Mouse (Mus musculus): ENCODE data around the gene Gm12355.
A peak's percentile ranks its signal among the peaks of the same experiment; 100 is the strongest.
"Not testable (repeated sequence)": the region's sequence is repeated elsewhere in the genome, so short reads cannot be mapped to it uniquely, and the experiment has no call there.

Gene Gm12355

DNA sequence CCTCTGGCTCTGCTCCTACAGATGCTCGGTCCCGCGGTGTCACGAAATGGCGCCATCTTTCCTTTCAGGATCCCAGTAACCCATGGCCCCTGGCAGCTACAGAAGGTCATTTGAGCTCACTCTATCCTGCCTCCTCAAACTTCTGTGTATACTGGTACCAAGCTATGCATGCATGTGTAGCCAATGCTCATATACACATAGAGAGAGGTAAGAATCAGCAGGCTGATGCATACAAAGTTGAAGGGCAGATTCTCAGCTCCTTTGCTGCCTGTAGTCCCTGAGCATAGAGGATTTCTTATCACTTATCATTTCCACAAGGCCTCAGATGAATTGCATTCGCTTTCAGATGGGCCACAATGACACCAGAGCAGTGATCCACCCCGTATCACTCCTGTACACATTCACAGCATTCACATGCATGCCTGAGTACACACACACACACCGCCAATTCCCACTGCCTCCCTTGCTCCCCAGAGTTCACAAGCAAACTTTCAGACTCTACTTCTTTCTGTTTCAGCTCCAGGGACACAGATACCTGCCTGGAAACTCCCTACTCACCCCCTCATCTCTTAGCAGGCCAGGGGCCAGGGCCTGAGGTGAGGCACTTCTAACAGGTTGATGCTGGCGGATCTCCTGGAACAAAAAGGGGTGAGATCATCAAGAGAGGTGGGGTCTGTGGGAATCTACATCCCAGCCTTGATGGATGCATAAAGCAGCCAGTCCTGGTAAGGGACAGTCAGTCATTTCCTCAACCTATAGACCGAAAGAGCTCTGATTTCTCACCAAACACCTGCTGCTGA is at the start of gene Gm12355, which contains the start of gene Gsdma3:
Gene Gm12355, minus strand, starts transcription at position 51 of the 800 bp plus-strand sequence.
Gene Gsdma3, plus strand, starts transcription at position 750 of the 800 bp plus-strand sequence.
- no peak for DNase-seq (ENCODE audit: low spot score in 2 of 2)

DNA sequence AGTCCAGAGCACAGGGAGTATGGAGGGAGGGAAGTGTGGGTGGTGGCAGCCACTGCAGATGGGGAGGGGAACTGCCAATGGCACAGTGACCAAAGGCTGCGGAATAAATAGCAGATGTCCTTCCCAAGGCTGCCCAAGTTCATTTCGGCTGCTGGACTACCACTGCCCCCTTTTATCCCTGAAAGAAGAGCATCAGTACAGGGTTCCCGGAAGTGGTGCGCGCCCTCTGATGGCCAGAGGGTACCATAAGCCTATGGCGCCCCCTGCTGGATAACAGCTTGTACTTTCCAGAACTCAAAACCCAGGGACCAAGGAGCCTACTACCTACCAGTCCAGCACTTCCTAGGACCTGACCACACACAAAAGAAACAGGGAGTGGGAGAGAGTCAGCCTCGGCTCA is 47.7 kb upstream of the Gm12355 start:
- peak in 1 of 2 experiments; percentile 55 for DNase-seq (ENCODE audit: low spot score in 2 of 2)

DNA sequence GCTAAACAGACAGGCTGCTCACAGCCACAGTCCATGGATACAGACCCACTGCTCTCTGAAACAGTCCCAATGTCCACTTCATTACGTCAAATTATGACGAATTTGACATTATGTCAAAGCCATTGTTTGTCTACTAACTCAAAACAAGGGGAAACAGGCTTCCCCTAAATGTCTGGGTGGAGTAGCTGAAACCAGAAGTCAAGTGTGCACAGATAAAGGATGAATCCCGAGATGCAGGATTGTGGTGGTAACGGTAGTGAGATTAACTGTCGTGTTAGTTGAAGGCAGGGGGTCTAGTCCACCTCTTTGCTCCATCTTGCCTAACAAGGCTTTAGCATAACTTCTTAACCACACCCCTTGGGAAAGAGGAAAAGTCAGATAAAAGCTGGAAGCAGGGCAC is 47.0 kb upstream of the Gm12355 start:
- no peak for DNase-seq (ENCODE audit: low spot score in 2 of 2)

DNA sequence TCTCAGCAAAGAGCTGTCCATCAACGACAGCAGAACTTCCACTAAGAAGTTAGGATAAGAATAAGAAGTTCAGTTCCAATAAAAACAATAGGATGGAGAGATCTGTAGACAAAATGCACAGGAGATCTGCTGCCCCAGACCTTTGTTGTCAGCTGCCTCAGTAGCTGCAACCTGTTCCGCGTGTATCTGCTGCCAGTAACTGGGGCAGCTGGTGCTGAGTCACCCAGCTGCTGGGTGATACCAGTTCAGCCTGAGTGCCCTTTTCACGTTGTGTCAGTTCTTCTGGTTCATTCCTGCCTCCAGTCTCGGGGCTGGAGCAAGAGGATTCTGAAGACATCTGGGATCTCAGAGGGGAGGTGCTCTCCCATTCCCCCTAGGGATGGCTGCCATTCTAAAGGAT is 46.4 kb upstream of the Gm12355 start:
- DNase-seq (ENCODE audit: low spot score in 2 of 2) = no peak

DNA sequence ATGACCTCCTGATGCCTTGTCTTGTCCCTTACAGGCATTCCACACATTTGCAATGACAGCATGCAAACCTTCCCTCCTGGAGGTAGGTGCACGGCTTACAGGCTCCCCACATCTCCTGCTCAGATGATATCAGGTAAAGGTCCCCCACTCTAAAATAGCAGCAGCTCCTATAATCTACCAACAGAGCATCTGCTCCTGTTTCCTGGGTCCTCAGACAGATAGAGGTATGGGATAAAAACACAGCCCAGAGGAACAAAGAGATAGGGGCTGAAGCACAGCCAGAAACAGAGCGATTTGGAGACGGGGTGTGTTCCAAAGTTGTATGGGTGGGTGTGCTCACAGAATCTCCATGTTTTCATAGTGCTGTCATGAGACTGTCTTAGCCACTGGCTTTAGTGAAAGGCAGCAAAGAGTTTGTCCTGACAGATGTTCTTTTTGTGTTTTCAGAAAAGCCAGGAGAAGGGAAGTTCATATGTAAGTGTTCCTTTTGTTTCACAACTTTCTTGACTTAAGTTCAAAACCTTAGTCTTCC is 45.9 kb upstream of the Gm12355 start:
- DNase-seq (ENCODE audit: low spot score in 2 of 2) = no peak

DNA sequence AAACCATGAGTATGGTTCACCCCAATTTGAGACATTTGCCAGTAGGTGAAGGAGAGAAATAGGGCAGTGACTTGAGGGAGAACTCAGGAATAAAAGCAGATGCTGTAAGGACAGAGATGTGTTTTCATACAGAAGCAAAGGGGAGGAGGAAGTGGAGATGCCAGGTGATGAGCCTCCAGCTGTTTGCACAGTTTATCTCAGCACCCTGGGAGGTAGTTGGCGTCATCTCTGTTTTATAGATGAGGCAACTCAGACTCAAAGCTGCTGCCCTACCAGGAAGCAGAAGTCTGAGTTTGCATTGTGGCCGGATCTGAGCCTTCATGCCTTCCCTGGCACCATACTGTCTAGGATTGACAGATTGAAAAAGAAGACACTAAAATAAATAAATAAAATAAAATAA is 43.5 kb upstream of the Gm12355 start:
- DNase-seq (ENCODE audit: low spot score in 2 of 2) = no peak

DNA sequence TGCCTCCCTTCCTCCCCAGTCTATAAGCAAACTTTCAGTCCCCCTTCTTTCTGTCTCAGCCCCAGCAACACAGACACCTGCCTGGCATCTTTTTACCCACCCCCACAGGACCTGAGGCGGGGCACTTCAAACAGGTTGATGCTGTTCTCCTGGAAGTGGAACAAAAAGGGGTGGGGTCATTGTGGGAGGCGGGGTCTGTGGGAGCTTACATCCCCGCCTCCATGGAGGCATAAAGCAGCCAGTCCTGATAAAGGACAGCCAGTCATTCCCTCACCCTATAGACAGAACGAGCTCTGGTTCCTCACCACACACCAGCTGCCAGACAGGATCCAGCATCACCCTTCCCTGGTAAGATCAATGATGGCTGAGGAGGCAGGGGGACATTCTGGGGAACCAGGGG is 38.6 kb upstream of the Gm12355 start, which contains the start of gene Gsdma:
Gene Gsdma, plus strand, starts transcription at position 261 of the 400 bp plus-strand sequence.
- DNase-seq (ENCODE audit: low spot score in 2 of 2) = no peak

DNA sequence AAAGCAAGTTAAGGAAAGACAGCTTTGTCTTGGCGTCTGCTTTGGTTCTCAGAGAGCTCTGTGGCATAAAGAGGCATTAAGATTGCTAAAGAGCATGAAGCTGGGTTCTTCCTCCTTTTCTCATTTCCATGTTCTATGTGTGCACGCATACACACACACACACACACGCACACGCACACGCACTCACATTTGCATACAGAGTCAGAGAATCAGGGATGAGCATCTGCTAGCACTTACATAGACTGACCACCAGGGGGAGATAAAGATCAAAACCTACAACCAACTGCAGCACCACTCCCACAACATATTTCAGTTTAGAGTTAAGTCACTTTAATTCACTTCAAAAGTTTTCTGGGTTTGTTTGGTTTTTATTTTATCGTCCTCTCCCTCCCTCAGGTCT is 35.1 kb upstream of the Gm12355 start:
- peak; percentile 76 to 82 for DNase-seq (ENCODE audit: low spot score in 2 of 2)

DNA sequence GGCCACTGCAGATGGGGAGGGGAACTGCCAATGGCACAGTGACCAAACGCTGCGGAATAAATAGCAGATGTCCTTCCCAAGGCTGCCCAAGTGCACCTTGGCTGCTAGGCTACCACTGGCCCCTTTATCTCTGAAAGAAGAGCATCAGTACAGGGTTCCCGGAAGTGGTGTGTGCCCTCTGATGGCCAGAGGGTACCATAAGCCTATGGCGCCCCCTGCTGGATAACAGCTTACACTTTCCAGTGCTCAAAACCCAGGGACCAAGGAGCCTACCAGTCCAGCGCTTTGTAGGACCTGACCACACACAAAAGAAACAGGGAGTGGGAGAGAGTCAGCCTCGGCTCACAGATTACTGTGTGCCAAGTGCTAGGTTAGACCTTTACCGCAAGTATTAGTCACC is 29.6 kb upstream of the Gm12355 start:
- not testable (repeated sequence) for DNase-seq (ENCODE audit: low spot score in 2 of 2)

DNA sequence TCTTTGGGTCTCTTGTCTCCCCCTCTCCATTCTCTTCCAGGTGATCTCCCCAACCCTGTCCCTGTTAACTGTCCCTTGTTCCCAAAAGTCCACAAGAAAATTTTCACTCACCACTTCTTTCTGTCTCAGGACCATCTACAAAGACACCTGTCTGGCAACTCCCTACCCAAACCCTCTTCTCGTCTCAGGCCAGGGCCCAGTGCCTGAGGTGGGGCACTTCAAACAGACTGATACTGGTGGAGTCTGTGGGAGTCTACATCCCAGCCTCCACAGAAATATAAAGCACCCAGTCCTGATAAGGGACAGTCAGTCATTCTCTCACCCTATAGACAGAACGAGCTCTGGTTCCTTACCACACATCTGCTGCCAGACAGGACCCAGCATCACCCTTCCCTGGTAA is 21.0 kb upstream of the Gm12355 start, which contains the start of gene Gsdma2:
Gene Gsdma2, plus strand, starts transcription at position 301 of the 400 bp plus-strand sequence.
- DNase-seq (ENCODE audit: low spot score in 2 of 2) = no peak

DNA sequence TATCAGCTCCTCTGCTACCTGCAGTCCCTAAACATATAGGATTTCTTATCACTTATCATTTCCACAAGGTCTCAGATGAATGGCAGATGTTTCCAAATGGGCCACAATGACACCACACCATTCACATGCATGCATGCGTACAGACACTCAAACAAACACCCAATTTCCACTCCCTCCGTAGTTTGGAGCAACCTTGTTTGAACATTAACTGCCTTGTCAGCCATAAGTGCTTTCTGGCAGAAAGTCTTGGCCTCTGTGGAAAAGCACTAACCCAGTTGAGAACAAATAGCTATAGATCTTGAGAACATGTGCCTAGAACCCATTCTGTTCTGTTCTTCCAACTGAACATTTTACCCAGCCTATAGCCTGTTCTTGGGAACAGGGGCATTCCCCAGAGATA is 20.5 kb upstream of the Gm12355 start:
- DNase-seq (ENCODE audit: low spot score in 2 of 2) = no peak

DNA sequence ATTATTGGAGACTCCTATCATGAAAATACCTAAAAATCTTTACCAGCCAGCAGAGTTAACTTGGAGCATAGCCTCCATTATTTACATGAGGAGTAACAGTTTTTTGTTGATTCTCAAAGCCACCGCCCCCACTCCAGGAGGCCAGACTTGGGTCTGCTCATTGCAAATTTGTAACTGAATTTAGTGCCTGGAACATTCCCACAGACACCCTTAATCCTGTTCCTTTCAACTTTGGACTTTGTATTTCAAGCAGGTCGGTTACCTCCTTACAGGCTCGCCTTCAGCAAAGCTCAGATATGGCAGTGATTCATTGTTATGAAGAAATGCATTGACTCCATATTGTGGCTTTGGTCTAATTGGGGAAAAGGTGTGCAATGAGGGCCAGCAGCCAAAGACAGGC is 19.3 kb upstream of the Gm12355 start:
- no peak for DNase-seq (ENCODE audit: low spot score in 2 of 2)

DNA sequence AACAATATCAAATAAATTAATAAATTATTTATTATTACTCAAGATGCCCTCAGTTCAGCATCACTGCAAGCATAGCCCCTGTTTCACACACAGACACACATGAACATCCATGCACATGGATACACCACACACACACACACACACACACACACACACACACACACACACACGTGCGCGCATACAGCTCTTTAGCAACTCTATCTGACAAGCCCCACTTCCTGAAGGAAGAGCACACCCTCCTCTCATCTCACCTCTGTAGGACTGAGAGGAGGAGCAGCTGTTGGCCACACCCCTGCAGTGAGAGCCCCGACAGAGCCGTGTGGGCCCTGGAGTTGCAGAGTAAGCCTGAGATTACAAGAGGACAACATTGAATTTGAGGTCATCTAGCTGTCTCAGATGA is 14.6 kb upstream of the Gm12355 start:
- no peak for DNase-seq (ENCODE audit: low spot score in 2 of 2)

DNA sequence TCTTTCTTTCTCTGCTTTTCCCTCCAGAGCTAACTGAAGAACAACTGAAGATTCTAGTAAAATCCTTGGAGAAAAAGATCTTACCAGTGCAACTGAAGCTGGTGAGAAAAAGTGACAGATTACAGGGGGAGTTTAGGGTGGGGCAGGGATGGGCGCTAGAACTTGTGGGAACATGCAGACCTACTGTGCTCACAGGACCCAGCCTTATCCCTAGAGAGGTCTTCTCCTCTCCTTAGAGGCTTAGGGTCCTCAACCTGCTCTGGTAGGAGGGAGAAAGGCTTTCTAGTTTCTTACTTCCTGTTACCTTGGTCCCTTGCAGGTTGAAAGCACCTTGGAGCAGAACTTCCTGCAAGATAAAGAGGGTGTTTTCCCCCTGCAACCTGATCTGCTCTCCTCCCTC is 12.0 kb upstream of the Gm12355 start:
- no peak for DNase-seq (ENCODE audit: low spot score in 2 of 2)

DNA sequence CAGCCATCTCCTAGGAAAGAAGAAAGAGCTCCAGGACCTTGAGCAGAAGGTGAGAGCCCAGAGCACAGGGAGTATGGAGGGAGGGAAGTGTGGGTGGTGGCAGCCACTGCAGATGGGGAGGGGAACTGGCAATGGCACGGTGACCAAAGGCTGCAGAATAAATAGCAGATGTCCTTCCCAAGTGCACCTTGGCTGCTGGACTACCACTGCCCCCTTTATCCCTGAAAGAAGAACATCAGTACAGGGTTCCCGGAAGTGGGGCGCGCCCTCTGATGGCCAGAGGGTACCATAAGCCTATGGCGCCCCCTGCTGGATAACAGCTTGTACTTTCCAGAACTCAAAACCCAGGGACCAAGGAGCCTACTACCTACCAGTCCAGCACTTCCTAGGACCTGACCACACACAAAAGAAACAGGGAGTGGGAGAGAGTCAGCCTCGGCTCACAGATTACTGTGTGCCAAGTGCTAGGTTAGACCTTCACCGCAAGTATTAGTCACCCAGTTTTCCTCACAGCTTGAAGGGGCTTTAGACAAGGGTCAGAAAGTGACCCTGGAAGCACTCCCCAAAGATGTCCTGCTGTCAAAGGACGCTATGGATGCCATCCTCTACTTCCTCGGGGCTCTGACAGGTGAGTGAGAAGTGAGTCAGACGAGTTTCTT is 10.0 kb upstream of the Gm12355 start:
- not testable (repeated sequence) for DNase-seq (ENCODE audit: low spot score in 2 of 2)

DNA sequence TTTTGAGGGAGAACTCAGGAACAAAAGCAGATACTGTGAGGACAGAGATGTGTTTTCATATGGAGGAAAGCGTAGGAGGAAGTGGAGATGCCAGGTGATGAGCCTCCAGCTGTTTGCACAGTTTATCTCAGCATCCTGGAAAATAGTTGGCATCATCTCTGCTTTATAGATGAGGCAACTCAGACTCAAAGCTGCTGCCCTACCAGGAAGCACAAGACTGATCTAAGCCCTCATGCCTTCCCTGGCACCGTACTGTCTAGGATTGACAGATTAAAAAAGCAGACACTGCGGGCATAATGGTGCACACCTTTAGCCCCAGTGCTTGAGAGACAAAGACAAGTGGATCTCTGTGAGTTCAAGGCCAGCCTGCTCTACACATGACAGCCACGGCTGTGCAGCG is 5.2 kb upstream of the Gm12355 start:
- DNase-seq (ENCODE audit: low spot score in 2 of 2) = no peak

DNA sequence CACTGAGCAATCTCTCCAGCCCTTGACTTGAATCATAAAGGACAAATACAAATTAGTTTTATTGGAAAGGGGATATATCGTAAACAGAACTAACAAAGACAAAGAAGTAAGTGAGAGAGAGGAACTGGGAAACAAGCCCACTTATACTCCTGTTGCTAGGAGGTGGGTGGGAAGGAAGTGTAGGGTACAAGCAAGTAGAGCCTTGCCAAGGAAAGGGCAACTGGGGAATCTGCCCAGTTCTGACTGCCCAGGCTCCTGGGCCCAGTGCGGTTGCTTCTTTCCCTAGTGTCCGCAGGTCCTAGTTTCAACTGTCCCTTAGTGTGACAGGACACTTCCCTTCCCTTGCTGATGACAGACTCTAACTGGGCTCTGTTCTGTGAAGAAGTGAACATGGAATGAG is 3.2 kb upstream of the Gm12355 start:
- DNase-seq (ENCODE audit: low spot score in 2 of 2) = peak in 1 of 2 experiments; percentile 22

DNA sequence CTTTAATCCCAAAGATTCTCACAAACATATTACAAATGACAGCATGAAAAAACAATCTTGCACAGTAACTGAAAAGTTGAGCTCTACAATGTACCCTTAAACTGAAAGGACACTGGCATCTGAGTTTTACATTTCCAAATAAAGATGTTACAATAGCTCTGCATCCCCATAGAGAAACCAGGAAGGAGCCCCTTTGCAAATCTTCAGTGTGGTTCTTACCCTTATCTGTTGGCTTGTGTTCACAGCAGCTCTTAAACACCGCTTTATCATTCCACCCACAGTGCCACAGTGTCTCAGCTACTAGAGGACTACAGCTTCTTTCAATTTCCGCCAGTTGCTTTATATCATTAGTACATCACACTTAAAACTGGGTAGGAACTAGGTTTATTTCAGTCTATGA is 1.1 kb downstream of the Gm12355 start:
- not testable (repeated sequence) for DNase-seq (ENCODE audit: low spot score in 2 of 2)

DNA sequence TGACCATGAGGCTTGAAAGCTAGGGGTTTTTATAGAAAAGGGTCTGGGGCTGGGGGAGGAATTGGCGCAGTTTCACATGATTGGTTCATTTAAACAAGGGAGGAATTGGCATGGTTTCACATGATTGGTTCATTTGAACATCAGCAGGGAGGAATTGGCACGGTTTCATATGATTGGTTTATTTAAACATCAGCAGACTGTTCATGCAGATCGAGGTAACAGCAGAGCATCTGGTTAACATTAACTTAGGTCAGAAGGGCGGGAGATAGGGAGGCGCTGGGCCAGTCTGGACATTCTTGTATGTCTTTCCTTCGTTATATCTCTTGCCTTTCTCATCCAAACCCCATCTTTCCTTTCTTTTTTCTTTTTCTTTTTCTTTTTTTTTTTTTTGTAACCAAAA is 1.5 kb downstream of the Gm12355 start:
- DNase-seq (ENCODE audit: low spot score in 2 of 2) = not testable (repeated sequence)

DNA sequence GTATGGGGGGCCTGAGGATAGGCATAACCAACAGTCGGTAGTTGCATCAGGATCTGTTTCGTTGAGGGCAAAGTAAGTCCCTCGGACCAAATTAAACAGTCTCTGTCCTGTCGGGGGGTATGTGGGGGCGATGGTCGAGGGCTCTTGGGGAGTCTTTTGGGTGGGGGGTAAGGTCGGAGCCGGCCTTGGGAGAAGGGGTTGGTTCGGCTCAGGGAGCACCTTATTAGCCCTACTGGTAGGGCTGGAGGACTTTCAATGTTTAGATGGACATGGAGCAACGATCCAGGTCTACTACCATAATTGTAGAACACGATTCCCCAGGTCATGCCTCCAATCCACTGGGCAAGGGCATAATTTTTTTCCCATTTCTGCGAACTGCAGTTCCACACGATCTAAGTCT is 4.7 kb downstream of the Gm12355 start:
- DNase-seq (ENCODE audit: low spot score in 2 of 2) = no peak

DNA sequence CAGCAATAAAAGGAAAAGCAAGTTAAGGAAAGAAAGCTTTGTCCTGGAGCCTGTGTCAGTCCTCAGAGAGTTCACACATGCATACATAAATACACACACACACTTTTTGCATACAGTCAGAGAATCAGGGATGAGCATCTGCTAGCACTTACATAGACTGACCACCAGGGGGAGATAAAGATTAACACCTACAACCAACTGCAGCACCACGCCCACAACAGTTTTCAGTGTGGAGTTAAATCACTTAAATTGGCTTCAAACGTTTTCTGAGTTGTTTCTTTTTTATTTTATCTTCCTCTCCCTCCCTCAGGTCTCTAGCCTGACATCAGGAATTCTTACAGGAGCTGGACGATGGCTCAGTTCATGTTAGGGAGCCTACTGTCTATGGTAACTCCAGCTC is 18.7 kb downstream of the Gm12355 start:
- DNase-seq (ENCODE audit: low spot score in 2 of 2) = peak; percentile 57 to 59

DNA sequence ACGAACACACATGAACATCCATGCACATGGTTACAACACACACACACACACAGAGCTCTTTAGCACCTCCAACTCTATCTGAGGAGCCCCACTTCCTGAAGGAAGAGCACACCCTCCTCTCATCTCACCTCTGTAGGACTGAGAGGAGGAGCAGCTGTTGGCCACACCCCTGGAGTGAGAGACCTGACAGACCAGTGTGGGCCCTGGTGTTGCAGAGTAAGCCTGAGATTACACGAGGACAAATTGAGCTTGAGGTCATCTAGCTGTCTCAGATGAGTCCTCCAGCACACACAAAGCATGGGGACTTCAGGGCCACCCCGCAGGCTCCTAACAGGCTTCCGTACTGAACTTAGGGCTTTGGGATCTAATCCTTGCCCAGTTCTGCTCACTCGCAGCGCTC is 20.6 kb downstream of the Gm12355 start:
- DNase-seq (ENCODE audit: low spot score in 2 of 2) = not testable (repeated sequence)

DNA sequence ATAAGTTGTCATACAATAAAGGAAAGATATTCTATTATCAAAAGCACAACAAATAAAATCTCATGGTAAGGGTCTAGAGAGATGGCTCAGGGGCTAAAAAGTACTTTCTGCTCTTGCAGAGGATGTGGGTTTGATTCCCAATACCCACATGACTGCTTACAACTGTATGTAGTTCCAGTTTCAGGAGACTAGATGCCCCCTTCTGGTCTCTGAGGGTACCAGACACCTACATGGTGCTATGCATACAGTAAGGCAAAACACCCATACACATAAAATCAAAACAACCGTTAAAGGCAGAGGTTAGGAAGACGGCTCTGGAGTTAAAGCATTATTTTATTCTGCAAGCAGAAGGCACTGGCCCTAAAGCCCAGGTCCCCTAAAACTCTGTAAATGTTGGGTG is 21.5 kb downstream of the Gm12355 start:
- DNase-seq (ENCODE audit: low spot score in 2 of 2) = no peak
